Mouse (Mus musculus) myocyte (in vitro differentiated cells): ENCODE results near the gene Kat2b. TPM values are rescaled to one million over a fixed set of nuclear protein-coding genes. Genes with fewer than 3 reads are reported as not detected.

Experiments used
- H3K27me3 ChIP-seq: one replicate; pipeline ENCODE4 v1.6.1; 2011; ENCODE audit not compliant: control insufficient read depth, insufficient read depth, insufficient read length
- H3K36me3 ChIP-seq: one replicate; pipeline ENCODE4 v1.6.1; 2011; ENCODE audit not compliant: control insufficient read depth, insufficient read depth
- H3K4me2 ChIP-seq: one replicate; pipeline ENCODE4 v1.6.1; 2011; ENCODE audit warnings: low read depth, control low read depth
- H3K4me3 ChIP-seq: one replicate; pipeline ENCODE4 v1.5.1; 2011; ENCODE audit warnings: mild to moderate bottlenecking, control low read depth, moderate library complexity
- H3K79me2 ChIP-seq: one replicate; pipeline ENCODE4 v1.6.1; 2011; ENCODE audit not compliant: control insufficient read depth, insufficient read depth
- H3ac ChIP-seq: one replicate; pipeline ENCODE4 v1.6.1; 2011; ENCODE audit not compliant: control insufficient read depth, insufficient read length
- CEBPB ChIP-seq: IDR thresholded peaks from 2 replicates; pipeline ENCODE4 v1.6.1; 2011; ENCODE audit warnings: mild to moderate bottlenecking, moderate library complexity; ENCODE audit not compliant: poor library complexity, insufficient read depth, severe bottlenecking
- E2F4 ChIP-seq: IDR thresholded peaks from one replicate; pipeline ENCODE4 v1.6.1; 2011; ENCODE audit warnings: mild to moderate bottlenecking, control low read depth, moderate library complexity; ENCODE audit not compliant: insufficient read depth
- MAX ChIP-seq: IDR thresholded peaks from one replicate; pipeline ENCODE4 v1.6.1; 2011; ENCODE audit warnings: low read depth, mild to moderate bottlenecking, control low read depth
- MYOD1 ChIP-seq, 3 experiments: IDR thresholded peaks; one replicate each; pipeline ENCODE4 v1.6.1; 2011; ENCODE audit warnings: control low read depth in 2 of 3, low read depth in 2 of 3, mild to moderate bottlenecking in 2 of 3, moderate library complexity in 1 of 3; ENCODE audit not compliant: insufficient read length in 2 of 3, control insufficient read depth in 1 of 3
- MYOG ChIP-seq, 3 experiments: IDR thresholded peaks; one replicate each; pipeline ENCODE4 v1.6.1; 2011; ENCODE audit warnings: control low read depth in 2 of 3, low read depth in 2 of 3, mild to moderate bottlenecking in 2 of 3; ENCODE audit not compliant: insufficient read length in 2 of 3, control insufficient read depth in 1 of 3, insufficient read depth in 1 of 3
- POLR2A ChIP-seq: IDR thresholded peaks from one replicate; pipeline ENCODE4 v1.6.1; 2011; ENCODE audit warnings: low read depth, mild to moderate bottlenecking, control low read depth, moderate library complexity; ENCODE audit not compliant: insufficient read length
- POLR2AphosphoS2 ChIP-seq: IDR thresholded peaks from one replicate; pipeline ENCODE4 v1.6.1; 2011; ENCODE audit warnings: low read depth, control low read depth; ENCODE audit not compliant: insufficient read length
- REST ChIP-seq: IDR thresholded peaks from one replicate; pipeline ENCODE4 v1.6.1; 2011; ENCODE audit warnings: mild to moderate bottlenecking, control low read depth, moderate library complexity; ENCODE audit not compliant: insufficient read depth, insufficient read length
- SRF ChIP-seq: IDR thresholded peaks from one replicate; pipeline ENCODE4 v1.6.1; 2011; ENCODE audit warnings: low read depth; ENCODE audit not compliant: control insufficient read depth, insufficient read length
- TCF12 ChIP-seq: IDR thresholded peaks from one replicate; pipeline ENCODE4 v1.6.1; 2011; ENCODE audit warnings: mild to moderate bottlenecking, control low read depth; ENCODE audit not compliant: poor library complexity, insufficient read depth, severe bottlenecking
- TCF3 ChIP-seq: IDR thresholded peaks from one replicate; pipeline ENCODE4 v1.6.1; 2011; ENCODE audit warnings: low read depth, control low read depth; ENCODE audit not compliant: insufficient read length
- USF1 ChIP-seq: IDR thresholded peaks from one replicate; pipeline ENCODE4 v1.6.1; 2011; ENCODE audit warnings: low read depth, mild to moderate bottlenecking, control low read depth, moderate library complexity
- polyA plus RNA-seq: library from polyadenylated mRNA; unstranded; fragments of >200 nt; fragmentation: generic; extraction: Trizol; gene quantifications from one replicate; pipeline ENCODE4 v1.2.1, GENCODE M21; 2012; ENCODE audit warnings: missing spikeins

The Kat2b gene
- polyA plus RNA-seq, 1 experiment = 4.2 TPM

DNA sequence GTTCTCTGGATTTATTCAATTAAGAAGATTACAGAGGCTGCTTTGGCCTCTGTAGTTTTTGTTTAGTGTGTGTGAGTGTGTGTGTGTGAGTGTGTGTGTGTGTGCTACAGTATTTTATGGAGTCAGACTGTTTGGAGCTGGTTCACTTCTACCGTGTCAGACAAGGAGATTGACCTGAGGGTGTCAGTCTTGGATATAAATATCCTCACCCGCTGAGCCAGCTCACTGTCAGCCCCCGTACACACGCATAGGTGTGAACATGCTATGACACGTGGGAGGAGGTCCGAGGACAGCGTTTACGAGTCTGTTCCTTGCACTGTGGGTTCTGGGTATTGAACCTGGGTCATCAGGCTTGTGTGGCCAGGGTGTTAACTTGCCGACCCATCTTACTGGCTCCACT lies 57.1 kb downstream of the Kat2b start:
- Histone ChIP-seq H3K4me2 (no peak overlapping the region), H3K79me2 (no peaks in the 10 kb centered on the region), H3ac (no peak overlapping the region), H3K27me3 (no peaks in the 10 kb centered on the region), H3K36me3 (peaks cover 6% of the 10 kb centered on the region), H3K4me3 (no peak overlapping the region)
- TF ChIP-seq TCF12 (no peak), TCF3 (no peak), POLR2A (no peak), REST (no peak)

DNA sequence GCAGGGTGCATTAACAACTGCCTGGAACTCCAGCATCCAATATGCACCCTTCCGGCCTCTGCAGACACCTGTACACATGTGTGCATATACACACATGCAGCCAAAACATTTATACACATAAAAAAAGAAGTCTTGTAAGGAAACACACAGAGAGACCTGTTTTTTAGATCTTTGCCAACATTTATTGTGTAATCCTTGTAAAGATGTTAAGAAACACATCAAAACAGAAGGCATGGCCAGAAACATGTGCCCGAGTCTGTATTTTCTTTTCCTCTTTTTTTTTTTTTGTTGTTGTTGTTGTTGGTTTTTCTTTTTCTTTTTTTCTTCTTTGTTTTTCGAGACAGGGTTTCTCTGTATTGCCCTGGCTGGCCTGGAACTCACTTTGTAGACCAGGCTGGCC lies 59.5 kb downstream of the Kat2b start:
- no peak overlapping the region for H3K4me3 ChIP-seq

DNA sequence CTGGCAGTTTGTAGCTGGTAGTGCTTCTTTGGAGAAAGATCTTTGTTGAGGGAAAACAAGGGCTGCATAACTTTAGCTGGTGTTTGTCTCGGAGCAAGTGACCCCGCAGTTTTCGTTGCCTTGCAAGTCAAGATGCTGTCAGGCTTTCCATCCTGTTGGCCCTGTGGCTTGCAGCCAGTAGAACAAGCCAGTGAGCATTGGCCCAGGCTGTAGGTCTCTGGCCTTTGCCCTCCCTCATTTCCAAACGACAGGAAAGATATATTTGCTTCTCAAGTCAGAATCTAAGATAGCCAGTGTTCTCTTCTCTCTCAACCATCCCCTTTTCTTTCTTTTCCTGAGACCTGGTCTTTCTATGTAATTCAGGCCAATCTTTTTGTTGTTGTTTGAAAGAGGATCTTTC lies 60.8 kb downstream of the Kat2b start:
- no peaks in the 10 kb centered on the region for H3K79me2 ChIP-seq
- TF ChIP-seq USF1 (no peak), TCF12 (no peak), POLR2AphosphoS2 (no peak), CEBPB (no peak), TCF3 (no peak), SRF (no peak), REST (no peak), MAX (no peak), MYOG (IDR thresholded peaks at IDR 0.05; ENCODE audit: control insufficient read depth in 1 of 3, insufficient read depth in 1 of 3, insufficient read length in 2 of 3, low read depth in 2 of 3) (no peak), MYOD1 (IDR thresholded peaks at IDR 0.05; ENCODE audit: control insufficient read depth in 1 of 3, insufficient read length in 2 of 3, low read depth in 2 of 3) (no peak)

More for the DNA sequence above, 59.5 kb downstream of the Kat2b start:
- Histone ChIP-seq H3K4me2 (no peak overlapping the region), H3K27me3 (no peaks in the 10 kb centered on the region), H3K36me3 (peaks cover 6% of the 10 kb centered on the region), H3K79me2 (no peaks in the 10 kb centered on the region), H3ac (no peak overlapping the region)
- TF ChIP-seq E2F4 = no peak
- no peak for TF ChIP-seq POLR2AphosphoS2
- TF ChIP-seq CEBPB = no peak
- no peak for TF ChIP-seq USF1
- TF ChIP-seq TCF3 = no peak
- no peak for TF ChIP-seq MYOG (IDR thresholded peaks at IDR 0.05; ENCODE audit: control insufficient read depth in 1 of 3, insufficient read depth in 1 of 3, insufficient read length in 2 of 3, low read depth in 2 of 3)
- no peak for TF ChIP-seq SRF
- no peak for TF ChIP-seq TCF12
- TF ChIP-seq MAX = no peak
- no peak for TF ChIP-seq POLR2A
- TF ChIP-seq MYOD1 (IDR thresholded peaks at IDR 0.05; ENCODE audit: control insufficient read depth in 1 of 3, insufficient read length in 2 of 3, low read depth in 2 of 3) = no peak
- TF ChIP-seq REST = no peak

DNA sequence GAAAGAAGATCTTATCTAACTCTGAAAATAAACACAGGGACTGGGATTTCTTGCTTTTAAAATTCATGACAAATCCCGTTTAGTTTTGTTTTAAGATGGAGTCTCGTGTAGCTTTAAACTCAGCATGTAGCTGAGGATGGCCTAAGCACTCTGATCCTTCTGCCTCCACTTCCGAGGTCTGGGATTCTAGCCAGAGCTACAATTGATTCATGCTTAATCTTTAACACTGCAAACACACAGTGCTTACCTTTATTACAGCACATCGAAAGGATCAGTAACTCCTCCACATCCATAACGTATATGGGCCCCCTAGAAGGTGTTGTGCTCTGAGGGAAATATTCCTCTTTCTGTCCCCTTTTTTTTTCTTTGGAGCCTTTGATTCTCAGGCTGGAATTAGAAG lies 61.5 kb downstream of the Kat2b start:
- no peak overlapping the region for H3K4me3 ChIP-seq
- peaks cover 6% of the 10 kb centered on the region for H3K36me3 ChIP-seq

More for the DNA sequence above, 60.8 kb downstream of the Kat2b start:
- Histone ChIP-seq H3K4me2 (no peak overlapping the region), H3K36me3 (peaks cover 6% of the 10 kb centered on the region), H3K4me3 (no peak overlapping the region), H3ac (no peak overlapping the region), H3K27me3 (no peaks in the 10 kb centered on the region)

DNA sequence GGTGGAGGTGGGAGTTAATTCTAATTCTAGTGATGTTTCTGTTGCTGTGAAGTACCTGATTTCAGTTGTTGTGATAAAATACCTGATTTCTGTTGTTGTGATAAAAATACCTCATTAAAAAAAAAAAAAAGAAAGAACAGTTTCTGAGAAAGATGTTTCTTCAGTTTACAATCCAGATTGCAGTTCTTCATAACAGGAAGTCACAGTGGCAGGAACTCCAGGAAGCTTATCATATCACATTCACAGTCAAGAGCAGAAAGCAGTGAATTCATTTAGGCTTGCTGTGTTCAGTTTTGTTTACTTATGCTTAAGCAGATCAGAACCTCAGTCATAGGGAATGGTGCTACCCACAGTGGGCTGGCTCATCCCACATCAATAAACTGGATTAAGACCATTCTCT lies 64.7 kb downstream of the Kat2b start:
- no peaks in the 10 kb centered on the region for H3K27me3 ChIP-seq
- no peak overlapping the region for H3K4me3 ChIP-seq
- no peaks in the 10 kb centered on the region for H3K79me2 ChIP-seq
- H3ac ChIP-seq = no peak overlapping the region
- H3K4me2 ChIP-seq = no peak overlapping the region
- H3K36me3 ChIP-seq = no peaks in the 10 kb centered on the region
- TF ChIP-seq E2F4 = no peak
- TF ChIP-seq MAX = no peak
- TF ChIP-seq REST = no peak
- no peak for TF ChIP-seq POLR2AphosphoS2
- no peak for TF ChIP-seq USF1
- TF ChIP-seq TCF12 = no peak
- no peak for TF ChIP-seq MYOG (IDR thresholded peaks at IDR 0.05; ENCODE audit: control insufficient read depth in 1 of 3, insufficient read depth in 1 of 3, insufficient read length in 2 of 3, low read depth in 2 of 3)
- no peak for TF ChIP-seq POLR2A
- TF ChIP-seq TCF3 = no peak
- no peak for TF ChIP-seq SRF
- no peak for TF ChIP-seq MYOD1 (IDR thresholded peaks at IDR 0.05; ENCODE audit: control insufficient read depth in 1 of 3, insufficient read length in 2 of 3, low read depth in 2 of 3)
- no peak for TF ChIP-seq CEBPB

More for the DNA sequence above, 61.5 kb downstream of the Kat2b start:
- Histone ChIP-seq H3ac (no peak overlapping the region), H3K27me3 (no peaks in the 10 kb centered on the region), H3K79me2 (no peaks in the 10 kb centered on the region), H3K4me2 (no peak overlapping the region)
- TF ChIP-seq POLR2A (no peak), POLR2AphosphoS2 (no peak), CEBPB (no peak), TCF3 (no peak), USF1 (no peak), MYOD1 (IDR thresholded peaks at IDR 0.05; ENCODE audit: control insufficient read depth in 1 of 3, insufficient read length in 2 of 3, low read depth in 2 of 3) (no peak), TCF12 (no peak), REST (no peak), E2F4 (no peak)
